Mouse (Mus musculus): ENCODE data around the gene Dennd1b. TPM values are rescaled to one million over a fixed set of nuclear protein-coding genes. Genes with fewer than 3 reads are reported as not detected.

The Dennd1b gene
- total RNA-seq, 1 experiment, result 17.6 TPM

DNA sequence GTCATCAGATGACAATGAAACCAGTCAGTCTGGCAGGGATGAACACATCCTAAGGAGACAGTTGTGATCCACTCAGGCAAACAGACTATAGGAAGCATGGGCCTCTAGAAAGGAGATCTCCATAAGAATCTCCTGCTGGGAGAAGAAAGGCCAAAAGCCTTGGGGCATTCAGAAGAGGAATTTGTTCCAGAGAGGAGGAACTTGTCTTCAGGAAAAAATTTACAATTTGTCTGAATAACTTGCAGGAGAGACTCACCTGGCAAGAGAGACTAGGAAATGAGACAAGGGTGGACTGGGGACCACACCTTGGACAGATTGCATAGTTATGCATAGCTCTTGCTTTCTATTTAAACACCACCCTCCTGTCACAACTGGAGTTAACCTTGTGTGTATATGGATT is 6.7 kb upstream of the Dennd1b start:
- TF ChIP-seq ZC3H11A (IDR thresholded peaks at IDR 0.05; ENCODE audit: borderline replicate concordance, low read depth, low read length) (no peak), ZNF384 (IDR thresholded peaks at IDR 0.05; ENCODE audit: low read depth, low read length) (no peak), CHD2 (IDR thresholded peaks at IDR 0.05; ENCODE audit: low read depth, low read length) (no peak), HCFC1 (IDR thresholded peaks at IDR 0.05; ENCODE audit: borderline replicate concordance, insufficient read depth, low read length) (no peak), MAFK (IDR thresholded peaks at IDR 0.05; ENCODE audit: insufficient read depth, low read depth, low read length) (no peak)
- DNase-seq (ENCODE audit: low read depth, low spot score), result peak; percentile 20
- Histone ChIP-seq H3K4me1 (ENCODE audit: control insufficient read depth in 2 of 2, insufficient read depth in 2 of 2, low read length in 2 of 2, poor library complexity in 1 of 2) (peaks cover 4 to 8% of the 10 kb centered on the region in 2 experiments; a peak in 2 of 4 replicates), H3K9ac (ENCODE audit: insufficient read depth, low read depth, low read length, poor library complexity, severe bottlenecking) (no peak overlapping the region), H3K9me3 (ENCODE audit: control insufficient read depth, insufficient read depth, low read depth, low read length) (no peaks in the 10 kb centered on the region), H3K27ac (ENCODE audit: insufficient read depth, low read depth, low read length, poor library complexity, severe bottlenecking) (no peak overlapping the region; the same call in 1 of the 2 replicates), H3K4me3 (ENCODE audit: insufficient read depth in 1 of 2, low read depth in 1 of 2, low read length in 2 of 2, poor library complexity in 1 of 2, severe bottlenecking in 1 of 2) (no peak overlapping the region), H3K36me3 (ENCODE audit: control insufficient read depth, insufficient read depth, low read length, poor library complexity, severe bottlenecking) (no peaks in the 10 kb centered on the region)
- in situ Hi-C loops (cut with MboI; ENCODE audit: low sequenced_read_pairs in 2 of 2, unreplicated experiment in 2 of 2), result no loop called here

GRCm38 (mm10) chr1:138957111-138957510 is 6.1 kb upstream of the Dennd1b start:
- no peaks in the 10 kb centered on the region for H3K9me3 ChIP-seq (ENCODE audit: control insufficient read depth, insufficient read depth, low read depth, low read length)
- no peak overlapping the region; the same call in 1 of the 2 replicates for H3K27ac ChIP-seq (ENCODE audit: insufficient read depth, low read depth, low read length, poor library complexity, severe bottlenecking)
- peaks cover 4 to 8% of the 10 kb centered on the region in 2 experiments; a peak in 2 of 4 replicates for H3K4me1 ChIP-seq (ENCODE audit: control insufficient read depth in 2 of 2, insufficient read depth in 2 of 2, low read length in 2 of 2, poor library complexity in 1 of 2)
- no peaks in the 10 kb centered on the region for H3K36me3 ChIP-seq (ENCODE audit: control insufficient read depth, insufficient read depth, low read length, poor library complexity, severe bottlenecking)
- H3K4me3 ChIP-seq (ENCODE audit: insufficient read depth in 1 of 2, low read depth in 1 of 2, low read length in 2 of 2, poor library complexity in 1 of 2, severe bottlenecking in 1 of 2), result no peak overlapping the region
- DNase-seq (ENCODE audit: low read depth, low spot score), result peak; percentile 17
- in situ Hi-C loops (cut with MboI; ENCODE audit: low sequenced_read_pairs in 2 of 2, unreplicated experiment in 2 of 2), result no loop called here
- TF ChIP-seq ZNF384 (IDR thresholded peaks at IDR 0.05; ENCODE audit: low read depth, low read length) (no peak), HCFC1 (IDR thresholded peaks at IDR 0.05; ENCODE audit: borderline replicate concordance, insufficient read depth, low read length) (no peak), ZC3H11A (IDR thresholded peaks at IDR 0.05; ENCODE audit: borderline replicate concordance, low read depth, low read length) (no peak), CHD2 (IDR thresholded peaks at IDR 0.05; ENCODE audit: low read depth, low read length) (no peak), MAFK (IDR thresholded peaks at IDR 0.05; ENCODE audit: insufficient read depth, low read depth, low read length) (no peak)
- H3K9ac ChIP-seq (ENCODE audit: insufficient read depth, low read depth, low read length, poor library complexity, severe bottlenecking), result no peak overlapping the region

GRCm38 (mm10) chr1:138958863-138959262 is 4.4 kb upstream of the Dennd1b start:
- Histone ChIP-seq H3K36me3 (ENCODE audit: control insufficient read depth, insufficient read depth, low read length, poor library complexity, severe bottlenecking) (no peaks in the 10 kb centered on the region), H3K4me3 (ENCODE audit: insufficient read depth in 1 of 2, low read depth in 1 of 2, low read length in 2 of 2, poor library complexity in 1 of 2, severe bottlenecking in 1 of 2) (no peak overlapping the region), H3K27ac (ENCODE audit: insufficient read depth, low read depth, low read length, poor library complexity, severe bottlenecking) (no peak overlapping the region), H3K9ac (ENCODE audit: insufficient read depth, low read depth, low read length, poor library complexity, severe bottlenecking) (no peak overlapping the region), H3K9me3 (ENCODE audit: control insufficient read depth, insufficient read depth, low read depth, low read length) (no peaks in the 10 kb centered on the region), H3K4me1 (ENCODE audit: control insufficient read depth in 2 of 2, insufficient read depth in 2 of 2, low read length in 2 of 2, poor library complexity in 1 of 2) (peaks cover 4 to 10% of the 10 kb centered on the region in 2 experiments; a peak in 2 of 4 replicates)
- DNase-seq (ENCODE audit: low read depth, low spot score), result no peak
- TF ChIP-seq ZNF384 (IDR thresholded peaks at IDR 0.05; ENCODE audit: low read depth, low read length) (no peak), HCFC1 (IDR thresholded peaks at IDR 0.05; ENCODE audit: borderline replicate concordance, insufficient read depth, low read length) (no peak), CHD2 (IDR thresholded peaks at IDR 0.05; ENCODE audit: low read depth, low read length) (no peak), ZC3H11A (IDR thresholded peaks at IDR 0.05; ENCODE audit: borderline replicate concordance, low read depth, low read length) (no peak), MAFK (IDR thresholded peaks at IDR 0.05; ENCODE audit: insufficient read depth, low read depth, low read length) (no peak)
- in situ Hi-C loops (cut with MboI; ENCODE audit: low sequenced_read_pairs in 2 of 2, unreplicated experiment in 2 of 2), result no loop called here

DNA sequence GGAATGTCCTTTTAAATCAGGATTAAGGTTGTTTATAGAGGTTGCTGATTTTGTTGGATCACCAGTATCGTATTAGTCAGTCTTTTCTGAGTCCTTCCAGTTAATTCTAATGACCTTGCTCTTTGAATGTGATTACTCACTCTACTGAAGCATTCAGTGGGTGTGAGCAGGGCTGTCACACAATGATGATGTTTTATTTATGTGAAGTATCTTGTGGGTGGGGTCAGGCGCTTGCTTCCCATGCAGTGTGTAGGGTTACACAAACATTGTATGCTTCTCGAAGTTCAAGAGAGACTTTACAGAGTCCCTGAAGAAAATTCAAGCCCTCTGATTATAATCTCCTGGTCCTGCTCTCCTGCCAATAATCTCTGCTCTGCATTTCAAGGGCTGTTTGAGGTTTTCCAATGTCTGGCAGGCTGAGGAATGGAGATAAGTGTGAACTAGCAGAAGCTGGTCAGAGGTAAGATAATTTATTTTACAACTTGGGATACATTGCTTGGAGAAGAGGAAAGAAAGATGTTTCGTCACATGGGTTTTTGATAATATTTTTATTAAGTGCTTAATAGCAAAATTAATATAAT is 3.2 kb upstream of the Dennd1b start:
- H3K4me1 ChIP-seq (ENCODE audit: control insufficient read depth in 2 of 2, insufficient read depth in 2 of 2, low read length in 2 of 2, poor library complexity in 1 of 2), result peaks cover 4 to 10% of the 10 kb centered on the region in 2 experiments; a peak in 2 of 4 replicates
- in situ Hi-C loops (cut with MboI; ENCODE audit: low sequenced_read_pairs in 2 of 2, unreplicated experiment in 2 of 2), result no loop called here

More for the DNA sequence above, 3.2 kb upstream of the Dennd1b start:
- no peak overlapping the region for H3K4me3 ChIP-seq (ENCODE audit: insufficient read depth in 1 of 2, low read depth in 1 of 2, low read length in 2 of 2, poor library complexity in 1 of 2, severe bottlenecking in 1 of 2)
- H3K27ac ChIP-seq (ENCODE audit: insufficient read depth, low read depth, low read length, poor library complexity, severe bottlenecking), result no peak overlapping the region
- no peaks in the 10 kb centered on the region for H3K9me3 ChIP-seq (ENCODE audit: control insufficient read depth, insufficient read depth, low read depth, low read length)
- no peaks in the 10 kb centered on the region for H3K36me3 ChIP-seq (ENCODE audit: control insufficient read depth, insufficient read depth, low read length, poor library complexity, severe bottlenecking)
- H3K9ac ChIP-seq (ENCODE audit: insufficient read depth, low read depth, low read length, poor library complexity, severe bottlenecking), result no peak overlapping the region
- TF ChIP-seq MAFK (IDR thresholded peaks at IDR 0.05; ENCODE audit: insufficient read depth, low read depth, low read length) (no peak), ZC3H11A (IDR thresholded peaks at IDR 0.05; ENCODE audit: borderline replicate concordance, low read depth, low read length) (no peak), CHD2 (IDR thresholded peaks at IDR 0.05; ENCODE audit: low read depth, low read length) (no peak), HCFC1 (IDR thresholded peaks at IDR 0.05; ENCODE audit: borderline replicate concordance, insufficient read depth, low read length) (no peak), ZNF384 (IDR thresholded peaks at IDR 0.05; ENCODE audit: low read depth, low read length) (no peak)
- DNase-seq (ENCODE audit: low read depth, low spot score), result no peak

Data from ES-E14 (cell line).